Mouse (Mus musculus) E14TG2a.4 (cell line): ENCODE data around the gene Kdm2a.
A peak's percentile ranks its signal among the peaks of the same experiment; 100 is the strongest.

Source experiments
- H3K27me3 ChIP-seq: 2 replicates; pipeline ENCODE4 v1.6.1; 2014; ENCODE audit warnings: low read length, control low read depth; ENCODE audit not compliant: insufficient read depth
- H3K36me3 ChIP-seq: 2 replicates; pipeline ENCODE4 v1.6.1; 2014; ENCODE audit warnings: low read length, control low read depth; ENCODE audit not compliant: insufficient read depth
- H3K4me1 ChIP-seq: replicated peaks from 2 replicates; pipeline ENCODE4 v1.6.1; 2014; ENCODE audit warnings: low read depth, low read length, control low read depth
- H3K4me3 ChIP-seq: replicated peaks from 2 replicates; pipeline ENCODE4 v1.5.1; 2014; ENCODE audit warnings: mild to moderate bottlenecking, low read length
- H3K9me3 ChIP-seq: 2 replicates; pipeline ENCODE4 v1.6.1; 2014; ENCODE audit warnings: low read length, control low read depth
- CTCF ChIP-seq: conservative IDR thresholded peaks from 2 replicates; pipeline ENCODE4 v1.5.1; 2014; ENCODE audit warnings: low read length
- NANOG ChIP-seq: IDR thresholded peaks from 2 replicates; pipeline ENCODE4 v1.6.1; 2014; ENCODE audit warnings: borderline replicate concordance, low read length, mixed read lengths
- POU5F1 ChIP-seq: IDR thresholded peaks from 2 replicates; pipeline ENCODE4 v1.6.1; 2014; ENCODE audit warnings: low read length, borderline replicate concordance

Gene Kdm2a

DNA sequence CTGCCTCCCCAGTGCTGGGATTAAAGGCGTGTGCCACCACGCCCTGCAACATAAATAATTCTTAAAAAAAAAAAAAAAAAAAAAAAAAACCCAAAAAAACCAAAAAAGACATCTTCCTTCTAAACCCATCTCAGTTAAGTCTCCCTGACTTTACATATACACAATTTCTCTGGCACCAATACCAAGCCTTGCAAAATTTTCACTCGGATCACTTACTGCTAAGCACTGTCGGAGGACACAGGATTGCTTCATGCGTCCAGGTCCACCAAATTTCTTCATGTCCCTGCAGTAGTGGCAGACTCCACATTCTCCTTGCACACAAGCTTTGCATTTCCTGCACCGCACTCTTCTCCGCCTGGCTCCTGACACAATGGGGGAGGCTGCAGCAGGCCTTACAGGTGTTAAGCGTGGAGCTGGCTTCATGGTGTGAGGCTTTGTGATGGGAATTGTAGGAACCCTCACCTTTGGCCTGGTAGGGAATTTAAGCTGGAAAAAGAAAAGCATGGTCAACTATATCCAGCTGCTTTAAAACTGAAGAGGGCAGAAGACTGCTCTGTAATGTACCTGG is 69.3 kb downstream of the Kdm2a start:
- H3K27me3 ChIP-seq: no peaks in the 10 kb centered on the region
- peaks cover 86% of the 10 kb centered on the region for H3K4me1 ChIP-seq
- no peaks in the 10 kb centered on the region for H3K9me3 ChIP-seq
- peaks cover 78% of the 10 kb centered on the region for H3K36me3 ChIP-seq
- no peak for TF ChIP-seq CTCF
- TF ChIP-seq NANOG: no peak
- TF ChIP-seq POU5F1: peak; percentile 49; the same call in 1 of the 2 replicates
- H3K4me3 ChIP-seq: 0 out of 2 replicates have a peak overlapping the region, but pooled peaks have one; percentile 1

- H3K9me3 ChIP-seq: no peaks in the 10 kb centered on the region
- TF ChIP-seq POU5F1 (no peak), NANOG (no peak), CTCF (no peak)
Measured at GRCm38 (mm10) chr19:4326881-4327280, 71.2 kb downstream of the Kdm2a start.

DNA sequence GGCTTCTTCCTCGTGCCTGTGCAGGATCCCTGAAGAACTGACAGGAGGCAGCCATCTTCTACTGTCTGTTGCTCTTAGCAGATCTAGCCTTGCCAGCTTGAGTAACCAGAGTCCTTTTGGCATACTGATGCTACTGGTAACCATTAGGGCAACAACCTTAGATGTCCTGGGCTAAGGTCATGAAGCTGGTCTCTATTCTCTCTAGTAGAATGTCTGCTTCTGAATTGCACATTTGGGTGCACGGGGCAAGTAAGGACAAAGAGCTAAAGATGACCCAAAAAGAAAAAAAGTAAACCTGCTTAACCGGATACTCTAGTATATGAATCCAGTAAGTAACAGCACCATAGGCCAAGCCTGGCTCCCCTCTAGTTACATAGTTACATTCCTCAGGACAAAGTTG is 72.0 kb downstream of the Kdm2a start:
- peaks cover 67% of the 10 kb centered on the region for H3K4me1 ChIP-seq
- no peaks in the 10 kb centered on the region for H3K9me3 ChIP-seq
- TF ChIP-seq POU5F1 (no peak), NANOG (no peak), CTCF (no peak)

More at GRCm38 (mm10) chr19:4326881-4327280, 71.2 kb downstream of the Kdm2a start:
- H3K4me3 ChIP-seq: no peak overlapping the region
- H3K36me3 ChIP-seq: peaks cover 96% of the 10 kb centered on the region
- H3K4me1 ChIP-seq: peaks cover 75% of the 10 kb centered on the region
- no peaks in the 10 kb centered on the region for H3K27me3 ChIP-seq

GRCm38 (mm10) chr19:4322134-4322533 is 76.0 kb downstream of the Kdm2a start:
- Histone ChIP-seq H3K4me1 (peaks cover 61% of the 10 kb centered on the region), H3K4me3 (no peak overlapping the region), H3K27me3 (no peaks in the 10 kb centered on the region), H3K9me3 (no peaks in the 10 kb centered on the region), H3K36me3 (peaks cover 100% of the 10 kb centered on the region)
- TF ChIP-seq CTCF: no peak
- no peak for TF ChIP-seq NANOG

More for the DNA sequence above, 72.0 kb downstream of the Kdm2a start:
- Histone ChIP-seq H3K36me3 (peaks cover 96% of the 10 kb centered on the region), H3K27me3 (no peaks in the 10 kb centered on the region), H3K4me3 (no peak overlapping the region)

DNA sequence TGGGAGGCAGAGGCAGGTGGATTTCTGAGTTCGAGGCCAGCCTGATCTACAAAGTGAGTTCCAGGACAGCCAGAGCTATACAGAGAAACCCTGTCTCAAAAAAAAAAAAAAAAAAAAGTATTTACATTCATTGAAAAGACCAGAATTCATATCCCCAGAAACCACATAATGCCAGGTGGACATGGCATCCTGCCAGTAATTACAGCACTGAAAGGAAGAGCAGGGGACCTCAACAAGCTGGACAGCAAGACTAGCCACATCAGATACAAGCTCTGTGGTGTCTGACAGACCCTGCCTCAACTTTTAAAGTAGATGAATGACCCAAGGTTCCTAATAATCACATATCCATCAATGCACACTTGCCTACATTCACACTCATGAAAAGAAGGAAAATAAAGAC is 76.5 kb downstream of the Kdm2a start:
- H3K9me3 ChIP-seq: no peaks in the 10 kb centered on the region
- H3K27me3 ChIP-seq: no peaks in the 10 kb centered on the region
- H3K36me3 ChIP-seq: peaks cover 100% of the 10 kb centered on the region
- no peak overlapping the region for H3K4me3 ChIP-seq
- H3K4me1 ChIP-seq: peaks cover 56% of the 10 kb centered on the region
- TF ChIP-seq CTCF (no peak), POU5F1 (no peak), NANOG (no peak)

- Histone ChIP-seq H3K27me3 (no peaks in the 10 kb centered on the region), H3K4me1 (peaks cover 34% of the 10 kb centered on the region), H3K36me3 (peaks cover 88% of the 10 kb centered on the region), H3K9me3 (no peaks in the 10 kb centered on the region), H3K4me3 (no peak overlapping the region)
- TF ChIP-seq CTCF (no peak), NANOG (no peak), POU5F1 (no peak)
Measured at GRCm38 (mm10) chr19:4319272-4319671, 78.8 kb downstream of the Kdm2a start.

- TF ChIP-seq CTCF (no peak), NANOG (no peak), POU5F1 (no peak)
Measured at GRCm38 (mm10) chr19:4317181-4317580, 80.9 kb downstream of the Kdm2a start.

GRCm38 (mm10) chr19:4315223-4315944 is 82.7 kb downstream of the Kdm2a start:
- Histone ChIP-seq H3K4me1 (peaks cover 32% of the 10 kb centered on the region), H3K4me3 (no peak overlapping the region), H3K36me3 (peaks cover 50% of the 10 kb centered on the region), H3K9me3 (no peaks in the 10 kb centered on the region), H3K27me3 (no peaks in the 10 kb centered on the region)
- TF ChIP-seq CTCF: no peak
- no peak for TF ChIP-seq NANOG
- TF ChIP-seq POU5F1: no peak

More at GRCm38 (mm10) chr19:4317181-4317580, 80.9 kb downstream of the Kdm2a start:
- Histone ChIP-seq H3K36me3 (peaks cover 68% of the 10 kb centered on the region), H3K4me1 (peaks cover 32% of the 10 kb centered on the region), H3K27me3 (no peaks in the 10 kb centered on the region), H3K4me3 (no peak overlapping the region), H3K9me3 (no peaks in the 10 kb centered on the region)
